Comparison of ENCODE assay signal across 8 mouse cellular contexts in the genomic region with DNA sequence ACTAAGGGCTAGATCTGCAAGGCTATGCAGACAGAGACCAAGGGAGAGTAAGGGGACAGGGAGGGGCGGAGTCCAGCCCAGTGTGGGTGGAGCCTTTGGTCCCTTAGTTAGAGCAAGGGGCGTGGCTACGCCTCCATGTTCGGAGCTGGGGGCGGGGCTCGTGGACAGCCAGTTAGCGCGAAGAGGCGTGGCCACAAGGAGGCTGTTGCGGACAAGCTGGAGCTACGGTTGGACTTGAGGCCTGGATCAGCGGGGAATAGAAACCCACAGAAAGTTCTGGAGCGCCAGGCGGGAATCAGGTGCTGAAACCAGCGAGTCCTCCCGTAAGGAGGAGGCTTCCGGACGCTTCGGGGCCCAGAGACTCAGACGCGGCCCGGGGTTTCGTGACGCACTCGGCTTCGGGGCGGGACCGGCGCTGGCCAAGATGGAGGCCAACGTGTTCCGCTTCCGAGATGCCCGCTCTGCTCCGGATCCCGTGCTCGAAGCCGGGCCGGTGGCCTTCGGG. TPM values are rescaled to one million over a fixed set of nuclear protein-coding genes. Genes with fewer than 3 reads are reported as not detected.
DNase-seq lines count a peak whose midpoint lies in the region; ATAC-seq lines count a peak whose summit lies in the region.

Actr5 (plus strand) TSS at position 171 of the 505 bp plus-strand sequence.

- peaks cover 31% of the 10 kb centered on the region for H3K27me3 ChIP-seq in heart, embryonic 13.5 days (replicated peaks)
- peaks cover 25% of the 10 kb centered on the region for H3K27me3 ChIP-seq in liver, embryonic 12.5 days (replicated peaks)
- H3K27me3 ChIP-seq in stomach, embryonic 15.5 days (replicated peaks) = peaks cover 1% of the 10 kb centered on the region

- no peaks in the 10 kb centered on the region for H3K9me3 ChIP-seq in heart, embryonic 13.5 days
- no peaks in the 10 kb centered on the region for H3K9me3 ChIP-seq in liver, embryonic 12.5 days (replicated peaks)
- no peaks in the 10 kb centered on the region for H3K9me3 ChIP-seq in stomach, embryonic 15.5 days

- peak; percentile 98 for DNase-seq in CD4-positive, CD25-positive, alpha-beta regulatory T cell, adult 2 months (ENCODE audit: low read depth, low spot score)
- DNase-seq in fat pad, adult 2 months (ENCODE audit: extremely low read depth, low read depth, low spot score) = peak; percentile 49
- DNase-seq in kidney, postnatal 10 days = peak; percentile 98
- peak; percentile 90 to 92 for DNase-seq in natural killer cell, adult 2 months (ENCODE audit: low spot score in 2 of 2)

- peak within 1 kb of the TSS; percentile 81 for H3K27ac ChIP-seq in brown adipose tissue, adult 24 weeks (replicated peaks; ENCODE audit: low read depth, low read length)
- H3K27ac ChIP-seq in heart, embryonic 13.5 days (replicated peaks) = peak within 1 kb of the TSS; percentile 89
- H3K27ac ChIP-seq in liver, embryonic 12.5 days = peak within 1 kb of the TSS; percentile 79
- H3K27ac ChIP-seq in stomach, embryonic 15.5 days = peak within 1 kb of the TSS; percentile 95

- H3K4me3 ChIP-seq in brown adipose tissue, adult 24 weeks (ENCODE audit: insufficient read depth, low read depth, low read length) = peak within 1 kb of the TSS; percentile 78
- peak within 1 kb of the TSS; percentile 97 for H3K4me3 ChIP-seq in heart, embryonic 13.5 days
- H3K4me3 ChIP-seq in liver, embryonic 12.5 days = peak within 1 kb of the TSS; percentile 96
- peak within 1 kb of the TSS; percentile 64 for H3K4me3 ChIP-seq in stomach, embryonic 15.5 days (replicated peaks)

- H3K9ac ChIP-seq in heart, embryonic 13.5 days = peak within 1 kb of the TSS; percentile 93
- H3K9ac ChIP-seq in liver, embryonic 12.5 days = peak within 1 kb of the TSS; percentile 85
- peak within 1 kb of the TSS; percentile 67 for H3K9ac ChIP-seq in stomach, embryonic 15.5 days

- under 1% methylated on average over 39 of the region's 39 CpGs for WGBS in heart, embryonic 13.5 days
- under 1% methylated on average over 39 of the region's 39 CpGs for WGBS in liver, embryonic 12.5 days (ENCODE audit: insufficient replicate concordance)
- under 1% methylated on average over 39 of the region's 39 CpGs for WGBS in stomach, embryonic 15.5 days

- H3K4me2 ChIP-seq in heart, embryonic 13.5 days = peak within 1 kb of the TSS; percentile 94
- peak within 1 kb of the TSS; percentile 77 for H3K4me2 ChIP-seq in liver, embryonic 12.5 days
- H3K4me2 ChIP-seq in stomach, embryonic 15.5 days = peak within 1 kb of the TSS; percentile 59

- ATAC-seq in heart, embryonic 13.5 days (ENCODE audit: extremely low read depth, insufficient number of reproducible peaks, low FRiP score, low TSS enrichment) = peak; percentile 91
- peak; percentile 89 for ATAC-seq in liver, embryonic 12.5 days
- peak; percentile 94 for ATAC-seq in stomach, embryonic 15.5 days (ENCODE audit: insufficient read depth, low FRiP score, low read depth)

- peaks cover 27% of the 10 kb centered on the region for H3K36me3 ChIP-seq in heart, embryonic 13.5 days
- peaks cover 34% of the 10 kb centered on the region for H3K36me3 ChIP-seq in liver, embryonic 12.5 days
- H3K36me3 ChIP-seq in stomach, embryonic 15.5 days = peaks cover 17% of the 10 kb centered on the region

- H3K4me1 ChIP-seq in brown adipose tissue, adult 24 weeks (ENCODE audit: control insufficient read depth, insufficient read depth, insufficient read length, low read length) = no peaks in the 10 kb centered on the region
- peaks cover 12% of the 10 kb centered on the region for H3K4me1 ChIP-seq in heart, embryonic 13.5 days
- peaks cover 35% of the 10 kb centered on the region for H3K4me1 ChIP-seq in liver, embryonic 12.5 days
- 0 out of 2 replicates have a peak, but pooled peaks cover 7% of the 10 kb centered on the region for H3K4me1 ChIP-seq in stomach, embryonic 15.5 days

RNA-seq across cellular contexts. Expression of gene Actr5, which starts in this region (rescaled TPM):
- 3.5 and 3.9 TPM in 2 replicates for polyA plus RNA-seq in brown adipose tissue, adult 24 weeks (2012; ENCODE audit: insufficient read depth, insufficient read length, missing spikeins)
- polyA plus RNA-seq in heart, embryonic 13.5 days (2015; fragmentation: Nextera tagmentation; extraction: Ambion mirVana) = 7.2 and 7.6 TPM in 2 replicates
- polyA plus RNA-seq in liver, embryonic 12.5 days (2016; fragmentation: Nextera tagmentation; extraction: Ambion mirVana) = 12.5 and 13.3 TPM in 2 replicates
- polyA plus RNA-seq in stomach, embryonic 15.5 days (2015; fragmentation: Nextera tagmentation; extraction: Ambion mirVana) = 8.7 and 9.7 TPM in 2 replicates

Comparison
In these comparisons a context has a peak if more than half of its experiments do, and no peak if none do; other contexts are left out.
1. Peak in every context shown above with its lines: DNase-seq, ATAC-seq, H3K4me3 ChIP-seq and H3K27ac ChIP-seq.